Mouse (Mus musculus) hindbrain, embryonic 14.5 days (tissue): ENCODE data around the gene Tecpr1. TPM values are rescaled to one million over a fixed set of nuclear protein-coding genes. Genes with fewer than 3 reads are reported as not detected.

Experiments used
- ATAC-seq: fragments of 200-750 bp; cut with Nextera tagmentation; 2 replicates; pipeline ENCODE4 v1.8.0; 2017; ENCODE audit warnings: moderate number of reproducible peaks, mild to moderate bottlenecking, moderate TSS enrichment, moderate library complexity; ENCODE audit not compliant: low FRiP score
- DNase-seq: peaks from one replicate; pipeline ENCODE4 v3.0.0-alpha.2; 2015; ENCODE audit warnings: low spot score
- H3K27ac ChIP-seq: fragments of 300-500 bp; sonication (generic); 2 replicates; pipeline ENCODE4 v1.5.1; 2014; ENCODE audit warnings: mild to moderate bottlenecking, moderate library complexity
- H3K27me3 ChIP-seq: fragments of 300-500 bp; sonication (generic); 2 replicates; pipeline ENCODE4 v1.6.1; 2014; ENCODE audit warnings: mild to moderate bottlenecking, low read length, mixed read lengths; ENCODE audit not compliant: control insufficient read depth, insufficient read depth
- H3K36me3 ChIP-seq: fragments of 300-500 bp; sonication (generic); replicated peaks from 2 replicates; pipeline ENCODE4 v1.6.1; 2014; ENCODE audit not compliant: control insufficient read depth, insufficient read depth
- H3K4me1 ChIP-seq: fragments of 300-500 bp; sonication (generic); replicated peaks from 2 replicates; pipeline ENCODE4 v1.6.1; 2014; ENCODE audit warnings: antibody characterized with exemption, low read length, mixed read lengths; ENCODE audit not compliant: control insufficient read depth, insufficient read depth
- H3K4me2 ChIP-seq: fragments of 300-500 bp; sonication (generic); replicated peaks from 2 replicates; pipeline ENCODE4 v1.6.1; 2014; ENCODE audit warnings: mild to moderate bottlenecking, moderate library complexity
- H3K4me3 ChIP-seq: fragments of 300-500 bp; sonication (generic); replicated peaks from 2 replicates; pipeline ENCODE4 v1.5.1; 2014; ENCODE audit warnings: mild to moderate bottlenecking, low read length
- H3K9ac ChIP-seq: fragments of 300-500 bp; sonication (generic); 2 replicates; pipeline ENCODE4 v1.6.1; 2014
- H3K9me3 ChIP-seq: fragments of 300-500 bp; sonication (generic); 2 replicates; pipeline ENCODE4 v1.6.1; 2016; ENCODE audit warnings: low read length; ENCODE audit not compliant: control insufficient read depth
- WGBS: fragments of 180-500 bp; shearing (Covaris S2); extraction: QIAGEN DNeasy Blood & Tissue Kit; methylation state at CpG from one replicate; pipeline ENCODE4 v1.1.7; 2014; 5-methylcytosine and 5-hydroxymethylcytosine counted together
- polyA plus RNA-seq: library from polyadenylated mRNA; unstranded; fragments of >200 nt; fragmentation: Nextera tagmentation; extraction: Ambion mirVana; gene quantifications from 2 replicates; pipeline ENCODE4 v1.2.1, GENCODE M21; 2014

Gene Tecpr1
- polyA plus RNA-seq, 1 experiment from 2014 or later, result 34.7 TPM

- Histone ChIP-seq H3K36me3 (peaks cover 63% of the 10 kb centered on the region), H3K9me3 (no peaks in the 10 kb centered on the region), H3K27ac (no peak overlapping the region), H3K4me1 (no peaks in the 10 kb centered on the region), H3K4me3 (no peak overlapping the region), H3K4me2 (no peak overlapping the region), H3K27me3 (no peaks in the 10 kb centered on the region), H3K9ac (no peak overlapping the region)
- 94% methylated on average over 4 of the region's 4 CpGs for WGBS
- no peak for ATAC-seq
- no peak for DNase-seq
These were observed 73.9 kb downstream of the Tecpr1 start for GRCm38 (mm10) chr5:144149530-144149929.

- H3K27me3 ChIP-seq, result no peaks in the 10 kb centered on the region
- H3K4me2 ChIP-seq, result no peak overlapping the region
- no peaks in the 10 kb centered on the region for H3K4me1 ChIP-seq
- H3K4me3 ChIP-seq, result no peak overlapping the region
- H3K36me3 ChIP-seq, result peaks cover 72% of the 10 kb centered on the region
- H3K27ac ChIP-seq, result no peak overlapping the region
- H3K9ac ChIP-seq, result no peak overlapping the region
- H3K9me3 ChIP-seq, result no peaks in the 10 kb centered on the region
- ATAC-seq (no peak), DNase-seq (no peak)
These were observed 76.5 kb downstream of the Tecpr1 start for GRCm38 (mm10) chr5:144146898-144147297.

Other genes starting within 250 kb of the Tecpr1 start
- 83.0 and 83.3 TPM in 2 replicates for gene Ccz1, start 208.7 kb downstream of the Tecpr1 start, polyA plus RNA-seq
- not detected in 2 replicates for gene Ocm, start 196.9 kb downstream of the Tecpr1 start, polyA plus RNA-seq
- 10.8 and 11.2 TPM in 2 replicates for gene Lmtk2, start 123.2 kb downstream of the Tecpr1 start, polyA plus RNA-seq
- 0.11 and 0.12 TPM in 2 replicates for gene Bhlha15, start 33.3 kb downstream of the Tecpr1 start, polyA plus RNA-seq
- gene Bri3, start 20.8 kb upstream of the Tecpr1 start, polyA plus RNA-seq, result 103 and 123 TPM in 2 replicates
- 1.8 and 2.1 TPM in 2 replicates for gene Baiap2l1, start 134.5 kb upstream of the Tecpr1 start, polyA plus RNA-seq